Mouse (Mus musculus): ENCODE measurements around the gene Mtrf1l. TPM values are rescaled to one million over a fixed set of nuclear protein-coding genes. Genes with fewer than 3 reads are reported as not detected.

Mtrf1l gene
- polyA plus RNA-seq (2015; fragmentation: Nextera tagmentation; extraction: Ambion mirVana), result 9.3 and 10.5 TPM in 2 replicates

DNA sequence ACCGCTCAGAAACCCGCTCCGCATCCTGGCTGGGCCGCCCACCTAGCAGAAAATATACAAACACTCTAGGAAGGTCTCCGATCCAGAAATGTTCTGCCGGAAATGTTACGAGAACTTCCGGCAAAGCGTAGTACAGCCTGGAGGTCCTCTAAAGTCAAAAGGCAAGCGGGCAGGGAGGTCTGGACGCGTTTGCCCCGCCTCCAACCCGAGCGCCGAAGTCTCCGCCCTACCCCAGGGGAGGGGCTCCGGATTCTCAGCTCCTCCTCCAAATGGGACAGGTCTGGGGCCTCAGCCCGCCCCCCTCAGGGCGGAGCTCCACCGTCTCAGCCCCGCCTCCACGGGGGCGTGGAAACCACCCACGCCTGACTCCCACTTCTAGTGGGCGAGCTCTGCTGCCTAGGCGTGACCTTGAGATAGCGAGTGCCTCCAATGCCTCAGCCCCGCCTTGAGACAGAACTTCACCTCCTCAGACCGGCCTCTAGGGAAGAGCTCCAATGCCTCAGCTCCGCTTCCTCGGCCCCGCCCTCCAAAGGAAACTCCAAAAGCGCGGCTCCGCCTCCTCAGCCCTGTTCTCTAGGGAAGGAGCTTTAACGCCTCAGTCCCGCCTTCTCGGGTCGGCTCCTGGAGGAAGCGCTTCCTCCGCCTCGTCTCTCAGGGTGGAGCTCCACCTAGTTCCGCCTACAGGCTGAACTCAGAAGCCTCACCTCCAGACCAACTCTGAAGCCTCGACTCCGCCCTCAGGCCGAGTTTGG, at the start of gene Mtrf1l:
Gene Mtrf1l, minus strand, starts transcription at position 171 of the 752 bp plus-strand sequence.
- peak within 1 kb of the TSS; percentile 85 for H3K4me2 ChIP-seq (replicated peaks; ENCODE audit: low read depth)
- no peaks in the 10 kb centered on the region for H3K27me3 ChIP-seq (replicated peaks; ENCODE audit: control insufficient read depth, insufficient read depth, low read length)
- H3K9ac ChIP-seq (ENCODE audit: low read depth, low read length), result peak within 1 kb of the TSS; percentile 88
- H3K4me1 ChIP-seq (replicated peaks; ENCODE audit: control insufficient read depth, insufficient read depth, low read length), result no peaks in the 10 kb centered on the region; the same call in 1 of the 2 replicates
- H3K36me3 ChIP-seq (ENCODE audit: control insufficient read depth, insufficient read depth), result peaks cover 10% of the 10 kb centered on the region
- TF ChIP-seq CTCF (IDR thresholded peaks at IDR 0.05; ENCODE audit: low read depth), result peak; percentile 42
- H3K4me3 ChIP-seq (ENCODE audit: low read depth, low read length), result peak within 1 kb of the TSS; percentile 90
- peak; percentile 95 for ATAC-seq
- WGBS, result under 1% methylated on average over 47 of the region's 47 CpGs
- no peaks in the 10 kb centered on the region for H3K9me3 ChIP-seq (ENCODE audit: control insufficient read depth)
- peak within 1 kb of the TSS; percentile 93 for H3K27ac ChIP-seq (ENCODE audit: low read depth, low read length)

DNA sequence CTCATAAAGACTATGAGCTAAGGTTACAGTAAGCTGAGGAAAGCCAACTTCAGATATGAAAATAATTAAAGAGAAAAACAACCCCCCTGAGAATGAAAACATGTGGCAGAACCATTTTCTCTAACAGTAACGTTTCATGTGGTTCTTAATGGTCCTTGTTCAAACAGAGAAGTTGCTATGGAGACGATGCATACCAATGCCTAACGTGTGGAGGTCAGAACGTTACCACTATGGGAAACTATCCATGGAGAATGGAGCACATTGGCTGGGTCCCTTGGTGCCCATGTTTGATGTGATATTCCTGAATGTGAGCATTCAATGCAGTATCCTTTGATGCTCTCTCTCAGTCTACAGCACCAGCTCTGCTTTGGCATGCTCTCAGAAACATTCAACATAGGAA, 47.4 kb upstream of the Mtrf1l start:
- no peak overlapping the region for H3K4me2 ChIP-seq (replicated peaks; ENCODE audit: low read depth)
- no peak overlapping the region for H3K9ac ChIP-seq (ENCODE audit: low read depth, low read length)
- H3K27ac ChIP-seq (ENCODE audit: low read depth, low read length), result no peak overlapping the region
- H3K36me3 ChIP-seq (ENCODE audit: control insufficient read depth, insufficient read depth), result no peaks in the 10 kb centered on the region
- no peak for ATAC-seq
- H3K4me3 ChIP-seq (ENCODE audit: low read depth, low read length), result no peak overlapping the region
- TF ChIP-seq CTCF (IDR thresholded peaks at IDR 0.05; ENCODE audit: low read depth), result no peak
- no peaks in the 10 kb centered on the region for H3K27me3 ChIP-seq (replicated peaks; ENCODE audit: control insufficient read depth, insufficient read depth, low read length)
- no peaks in the 10 kb centered on the region for H3K9me3 ChIP-seq (ENCODE audit: control insufficient read depth)
- H3K4me1 ChIP-seq (replicated peaks; ENCODE audit: control insufficient read depth, insufficient read depth, low read length), result no peaks in the 10 kb centered on the region
- 26% methylated on average over 4 of the region's 4 CpGs for WGBS

DNA sequence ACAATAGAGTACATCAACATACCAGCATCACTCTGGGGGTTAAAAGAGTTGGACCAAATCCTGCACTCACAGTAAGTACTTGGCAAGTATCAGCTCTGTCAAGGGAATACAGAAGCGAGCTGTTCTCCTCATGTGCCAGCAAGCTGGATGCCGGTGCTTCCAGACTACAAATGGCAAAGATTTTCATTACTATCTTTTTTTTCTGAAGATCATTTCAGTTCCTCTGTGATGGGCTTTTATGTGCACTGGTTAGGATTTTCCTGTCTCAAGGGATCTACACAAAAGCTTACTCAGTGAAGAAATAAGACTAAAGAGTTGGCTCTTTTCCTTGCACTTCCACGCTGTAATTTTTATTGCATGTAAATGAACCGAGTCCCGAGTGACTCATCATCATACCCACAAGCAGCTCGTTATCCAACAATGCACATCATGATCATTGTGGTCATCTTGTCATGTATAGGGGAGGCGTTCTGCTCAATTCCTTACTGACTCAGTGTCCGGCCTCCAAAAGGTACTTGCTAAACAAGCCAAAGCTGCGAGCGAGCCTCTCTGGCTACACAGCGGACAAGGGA, 44.4 kb upstream of the Mtrf1l start:
- Histone ChIP-seq H3K36me3 (ENCODE audit: control insufficient read depth, insufficient read depth) (no peaks in the 10 kb centered on the region), H3K27ac (ENCODE audit: low read depth, low read length) (no peak overlapping the region), H3K27me3 (replicated peaks; ENCODE audit: control insufficient read depth, insufficient read depth, low read length) (no peaks in the 10 kb centered on the region), H3K4me2 (replicated peaks; ENCODE audit: low read depth) (no peak overlapping the region), H3K4me1 (replicated peaks; ENCODE audit: control insufficient read depth, insufficient read depth, low read length) (no peaks in the 10 kb centered on the region), H3K9me3 (ENCODE audit: control insufficient read depth) (no peaks in the 10 kb centered on the region), H3K9ac (ENCODE audit: low read depth, low read length) (no peak overlapping the region), H3K4me3 (ENCODE audit: low read depth, low read length) (no peak overlapping the region)
- TF ChIP-seq CTCF (IDR thresholded peaks at IDR 0.05; ENCODE audit: low read depth), result no peak
- ATAC-seq, result no peak
- WGBS, result 61% methylated on average over 11 of the region's 11 CpGs

DNA sequence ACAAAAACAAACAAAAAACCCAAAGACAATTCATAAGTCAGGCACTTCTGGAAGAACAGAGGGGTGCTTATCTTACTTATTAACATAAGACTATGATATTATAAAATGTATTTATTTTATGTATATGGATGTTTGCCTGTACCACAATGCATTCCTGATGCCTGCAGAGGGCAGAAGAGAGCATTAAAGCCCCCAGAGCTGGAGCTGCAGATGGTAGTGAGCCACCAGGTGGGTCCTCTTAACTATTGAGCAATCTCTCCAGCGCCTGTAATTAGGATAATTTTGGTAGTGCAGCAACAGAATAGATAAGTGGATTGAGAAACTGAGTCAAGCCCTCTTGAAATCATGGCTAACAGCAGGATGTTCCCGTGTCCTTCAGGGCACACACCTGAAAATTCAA, 42.3 kb upstream of the Mtrf1l start:
- WGBS, result 53% methylated on average over 2 of the region's 2 CpGs
- TF ChIP-seq CTCF (IDR thresholded peaks at IDR 0.05; ENCODE audit: low read depth), result peak; percentile 24; the same call in 1 of the 2 replicates

DNA sequence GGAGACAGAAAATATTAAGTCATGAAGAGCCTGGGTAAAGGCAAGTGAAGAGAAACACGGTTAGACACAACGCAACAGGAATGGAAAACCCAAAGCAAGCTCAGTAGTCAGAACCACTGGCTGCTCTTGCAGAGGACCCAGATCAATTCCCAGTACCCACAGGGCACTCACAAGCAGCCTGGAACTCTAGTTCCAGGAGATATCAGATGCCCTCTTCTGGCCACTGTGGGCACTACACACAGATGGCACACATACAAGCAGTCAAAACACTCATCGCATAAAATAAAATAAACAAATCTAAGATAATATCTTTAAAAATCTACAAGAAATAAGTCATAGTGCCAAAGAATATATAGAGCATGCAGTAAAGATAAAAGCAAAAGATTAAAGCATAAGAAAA, 39.0 kb upstream of the Mtrf1l start:
- Histone ChIP-seq H3K9me3 (ENCODE audit: control insufficient read depth) (no peaks in the 10 kb centered on the region), H3K4me3 (ENCODE audit: low read depth, low read length) (no peak overlapping the region), H3K4me2 (replicated peaks; ENCODE audit: low read depth) (no peak overlapping the region), H3K27me3 (replicated peaks; ENCODE audit: control insufficient read depth, insufficient read depth, low read length) (no peaks in the 10 kb centered on the region), H3K36me3 (ENCODE audit: control insufficient read depth, insufficient read depth) (no peaks in the 10 kb centered on the region), H3K4me1 (replicated peaks; ENCODE audit: control insufficient read depth, insufficient read depth, low read length) (no peaks in the 10 kb centered on the region), H3K27ac (ENCODE audit: low read depth, low read length) (no peak overlapping the region), H3K9ac (ENCODE audit: low read depth, low read length) (no peak overlapping the region)
- TF ChIP-seq CTCF (IDR thresholded peaks at IDR 0.05; ENCODE audit: low read depth), result no peak
- ATAC-seq, result no peak
- WGBS, result 97% methylated on average over 3 of the region's 3 CpGs

More for the DNA sequence above, 42.3 kb upstream of the Mtrf1l start:
- Histone ChIP-seq H3K9me3 (ENCODE audit: control insufficient read depth) (no peaks in the 10 kb centered on the region), H3K4me3 (ENCODE audit: low read depth, low read length) (no peak overlapping the region), H3K9ac (ENCODE audit: low read depth, low read length) (no peak overlapping the region), H3K4me1 (replicated peaks; ENCODE audit: control insufficient read depth, insufficient read depth, low read length) (no peaks in the 10 kb centered on the region), H3K4me2 (replicated peaks; ENCODE audit: low read depth) (no peak overlapping the region), H3K27me3 (replicated peaks; ENCODE audit: control insufficient read depth, insufficient read depth, low read length) (no peaks in the 10 kb centered on the region), H3K36me3 (ENCODE audit: control insufficient read depth, insufficient read depth) (no peaks in the 10 kb centered on the region), H3K27ac (ENCODE audit: low read depth, low read length) (no peak overlapping the region)
- ATAC-seq, result no peak

DNA sequence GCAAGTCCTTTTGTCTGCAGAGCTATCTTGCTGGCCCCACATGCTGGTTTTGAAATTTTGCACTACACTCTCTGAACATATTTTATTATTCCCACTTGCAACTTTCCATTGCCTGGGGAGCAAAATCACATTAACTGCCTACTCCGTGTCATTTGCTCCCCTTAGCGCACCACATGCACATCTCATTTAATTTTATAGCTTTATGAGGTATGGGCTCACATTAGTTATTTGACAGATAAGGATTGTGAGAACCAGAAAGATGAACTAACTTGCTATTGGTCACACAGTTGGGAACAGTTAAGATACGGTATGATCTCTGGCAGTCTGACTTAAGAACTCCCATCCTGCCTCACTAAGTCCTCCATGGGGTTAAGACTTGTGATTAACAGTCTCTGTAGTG, 37.1 kb upstream of the Mtrf1l start:
- TF ChIP-seq CTCF (IDR thresholded peaks at IDR 0.05; ENCODE audit: low read depth), result no peak
- Histone ChIP-seq H3K27ac (ENCODE audit: low read depth, low read length) (no peak overlapping the region), H3K4me3 (ENCODE audit: low read depth, low read length) (no peak overlapping the region), H3K4me2 (replicated peaks; ENCODE audit: low read depth) (no peak overlapping the region), H3K4me1 (replicated peaks; ENCODE audit: control insufficient read depth, insufficient read depth, low read length) (no peaks in the 10 kb centered on the region), H3K27me3 (replicated peaks; ENCODE audit: control insufficient read depth, insufficient read depth, low read length) (no peaks in the 10 kb centered on the region), H3K36me3 (ENCODE audit: control insufficient read depth, insufficient read depth) (no peaks in the 10 kb centered on the region), H3K9ac (ENCODE audit: low read depth, low read length) (no peak overlapping the region), H3K9me3 (ENCODE audit: control insufficient read depth) (no peaks in the 10 kb centered on the region)
- WGBS, result 72% methylated on average over 3 of the region's 3 CpGs
- no peak for ATAC-seq

Data from intestine, postnatal 0 days (tissue).